In genomic region chr5:22025746-22026145, GRCm38 (mm10) we compare ENCODE assay signal across 17 mouse cellular contexts.
DNase-seq lines count a peak whose midpoint lies in the region; ATAC-seq lines count a peak whose summit lies in the region.
"Had no signal": no experiment of that assay in that cellular context is flagged by ENCODE, and none has a peak within 500 bp of the region (broad histone marks: within the 10 kb centered on the region; RNA-seq: fewer than 3 reads in every experiment).

No protein-coding gene starts in this region.

- no peak overlapping the region for H3K27ac ChIP-seq in kidney, embryonic 14.5 days (ENCODE audit: low read depth, low read length)
- H3K27ac ChIP-seq in forebrain, embryonic 15.5 days (replicated peaks) = no peak overlapping the region
- H3K27ac ChIP-seq: embryonic facial prominence, embryonic 10.5 days; heart, embryonic 13.5 days; kidney, postnatal 0 days had no signal

- no peak overlapping the region for H3K4me2 ChIP-seq in kidney, embryonic 14.5 days (replicated peaks; ENCODE audit: low read depth, low read length)
- no peak overlapping the region for H3K4me2 ChIP-seq in forebrain, embryonic 15.5 days (replicated peaks)
- H3K4me2 ChIP-seq: heart, embryonic 13.5 days; midbrain, embryonic 11.5 days had no signal

- no peaks in the 10 kb centered on the region for H3K9me3 ChIP-seq in kidney, embryonic 14.5 days (ENCODE audit: control insufficient read depth, low read length)
- H3K9me3 ChIP-seq in forebrain, embryonic 15.5 days = no peaks in the 10 kb centered on the region
- H3K9me3 ChIP-seq: embryonic facial prominence, embryonic 10.5 days; heart, embryonic 13.5 days had no signal

- H3K4me1 ChIP-seq in kidney, embryonic 14.5 days (ENCODE audit: control insufficient read depth, insufficient read depth, low read length) = no peaks in the 10 kb centered on the region
- H3K4me1 ChIP-seq in forebrain, embryonic 15.5 days = no peaks in the 10 kb centered on the region

- ATAC-seq in kidney, embryonic 14.5 days (ENCODE audit: low FRiP score, low TSS enrichment) = no peak
- no peak for ATAC-seq in forebrain, embryonic 15.5 days (replicated peaks)
- ATAC-seq: forebrain, embryonic 14.5 days had no signal

- 90% methylated on average over 4 of the region's 4 CpGs for whole genome bisulfite sequencing in kidney, embryonic 14.5 days
- 87% methylated on average over 4 of the region's 4 CpGs for WGBS in forebrain, embryonic 15.5 days

- no peaks in the 10 kb centered on the region for H3K27me3 ChIP-seq in kidney, embryonic 14.5 days (ENCODE audit: control insufficient read depth, insufficient read depth, low read length)
- H3K27me3 ChIP-seq in forebrain, embryonic 15.5 days = no peaks in the 10 kb centered on the region
- H3K27me3 ChIP-seq: heart, embryonic 13.5 days had no signal

- no peak overlapping the region for H3K4me3 ChIP-seq in kidney, embryonic 14.5 days (ENCODE audit: low read length)
- no peak overlapping the region for H3K4me3 ChIP-seq in forebrain, embryonic 15.5 days
- H3K4me3 ChIP-seq: embryonic facial prominence, embryonic 10.5 days; heart, embryonic 13.5 days had no signal

- H3K9ac ChIP-seq in kidney, embryonic 14.5 days (ENCODE audit: low read depth, low read length) = no peak overlapping the region
- no peak overlapping the region for H3K9ac ChIP-seq in forebrain, embryonic 15.5 days (replicated peaks)
- H3K9ac ChIP-seq: heart, embryonic 13.5 days had no signal

- peak; percentile 5 for DNase-seq in kidney, adult 9 months
- DNase-seq in testis, postnatal 10 days (ENCODE audit: low spot score) = peak; percentile 54
- no peak for DNase-seq in testis, postnatal 14 days (ENCODE audit: low spot score)
- peak; percentile 77 to 80 for DNase-seq in cerebellum, adult 18-20 months
- peak; percentile 73 to 75 for DNase-seq in cerebellum, postnatal 36 days
- no peak for DNase-seq in lung, postnatal 14 days
- DNase-seq: adrenal gland, adult 2 months; lung, adult 2 months; lung, postnatal 4 days; thymus, postnatal 4 days had no signal

- H3K36me3 ChIP-seq in kidney, embryonic 14.5 days (ENCODE audit: control insufficient read depth, insufficient read depth, low read length) = no peaks in the 10 kb centered on the region
- H3K36me3 ChIP-seq in forebrain, embryonic 15.5 days = no peaks in the 10 kb centered on the region
- H3K36me3 ChIP-seq: embryonic facial prominence, embryonic 10.5 days; heart, embryonic 13.5 days had no signal

Comparison
In these comparisons a context has a peak if more than half of its experiments do, and no peak if none do; other contexts are left out.
1. DNase-seq: peak in kidney, adult 9 months (single experiment), testis, postnatal 10 days (single experiment), cerebellum, adult 18-20 months (2 of 2) and cerebellum, postnatal 36 days (2 of 2); none in testis, postnatal 14 days (single experiment) and lung, postnatal 14 days (single experiment).